Comparison of ENCODE assay signal across 8 mouse cellular contexts in genomic region chr2:119873105-119873464, GRCm38 (mm10). TPM values are rescaled to one million over a fixed set of nuclear protein-coding genes. Genes with fewer than 3 reads are reported as not detected.
DNase-seq lines count a peak whose midpoint lies in the region; ATAC-seq and TF ChIP-seq lines count a peak whose summit lies in the region.

No protein-coding gene starts in this region.

- peak overlapping the region; percentile 79 for H3K27ac ChIP-seq in embryonic facial prominence, embryonic 15.5 days (replicated peaks)
- peak overlapping the region; percentile 74 for H3K27ac ChIP-seq in limb, embryonic 14.5 days (replicated peaks; ENCODE audit: low read depth, low read length)
- H3K27ac ChIP-seq in midbrain, embryonic 15.5 days, result peak overlapping the region; percentile 94
- no peak overlapping the region for H3K27ac ChIP-seq in spleen, adult 2 months (ENCODE audit: insufficient read depth, low read length)

- H3K9me3 ChIP-seq in embryonic facial prominence, embryonic 15.5 days (replicated peaks), result no peaks in the 10 kb centered on the region
- H3K9me3 ChIP-seq in limb, embryonic 14.5 days (ENCODE audit: control insufficient read depth, low read length), result no peaks in the 10 kb centered on the region
- H3K9me3 ChIP-seq in midbrain, embryonic 15.5 days, result no peaks in the 10 kb centered on the region

- peak overlapping the region; percentile 54 for H3K9ac ChIP-seq in embryonic facial prominence, embryonic 15.5 days
- peak overlapping the region; percentile 75 for H3K9ac ChIP-seq in limb, embryonic 14.5 days (ENCODE audit: low read depth, low read length, severe bottlenecking)
- peak overlapping the region; percentile 63 for H3K9ac ChIP-seq in midbrain, embryonic 15.5 days

- TF ChIP-seq CTCF in spleen, adult 2 months (IDR thresholded peaks at IDR 0.05; ENCODE audit: extremely low read depth, insufficient read depth, insufficient read length, insufficient replicate concordance), result no peak

- WGBS in embryonic facial prominence, embryonic 15.5 days, result under 1% methylated on average over 39 of the region's 39 CpGs
- WGBS in limb, embryonic 14.5 days, result 2% methylated on average over 37 of the region's 39 CpGs
- under 1% methylated on average over 39 of the region's 39 CpGs for WGBS in midbrain, embryonic 15.5 days
- under 1% methylated on average over 39 of the region's 39 CpGs for WGBS in spleen, adult 2 months

- TF ChIP-seq POLR2A in limb, embryonic 14.5 days (IDR thresholded peaks at IDR 0.05; ENCODE audit: borderline replicate concordance, extremely low read depth, insufficient read depth, insufficient read length), result no peak
- no peak for TF ChIP-seq POLR2A in spleen, adult 2 months (IDR thresholded peaks at IDR 0.05; ENCODE audit: low read depth, low read length)

- peak; percentile 94 for ATAC-seq in embryonic facial prominence, embryonic 15.5 days (ENCODE audit: insufficient number of reproducible peaks, low FRiP score, low TSS enrichment, low read depth)
- peak; percentile 92 for ATAC-seq in limb, embryonic 14.5 days (ENCODE audit: low FRiP score, low read depth)
- peak; percentile 96 for ATAC-seq in midbrain, embryonic 15.5 days (replicated peaks)

- H3K4me1 ChIP-seq in embryonic facial prominence, embryonic 15.5 days, result peaks cover 14% of the 10 kb centered on the region
- peaks cover 7% of the 10 kb centered on the region; the same call in 1 of the 2 replicates for H3K4me1 ChIP-seq in limb, embryonic 14.5 days (ENCODE audit: control insufficient read depth, insufficient read depth, low read length)
- peaks cover 9% of the 10 kb centered on the region; the same call in 1 of the 2 replicates for H3K4me1 ChIP-seq in midbrain, embryonic 15.5 days
- peaks cover 8% of the 10 kb centered on the region for H3K4me1 ChIP-seq in spleen, adult 2 months (ENCODE audit: control insufficient read depth, insufficient read depth, insufficient read length)

- H3K27me3 ChIP-seq in embryonic facial prominence, embryonic 15.5 days, result no peaks in the 10 kb centered on the region
- no peaks in the 10 kb centered on the region for H3K27me3 ChIP-seq in limb, embryonic 14.5 days (ENCODE audit: control insufficient read depth, insufficient read depth, low read length)
- H3K27me3 ChIP-seq in midbrain, embryonic 15.5 days (replicated peaks), result no peaks in the 10 kb centered on the region
- H3K27me3 ChIP-seq in spleen, adult 2 months (ENCODE audit: control insufficient read depth, insufficient read depth, low read length), result no peaks in the 10 kb centered on the region

- peak overlapping the region; percentile 98 for H3K4me2 ChIP-seq in embryonic facial prominence, embryonic 15.5 days (replicated peaks)
- peak overlapping the region; percentile 64 for H3K4me2 ChIP-seq in limb, embryonic 14.5 days (replicated peaks; ENCODE audit: low read depth, low read length, severe bottlenecking)
- peak overlapping the region; percentile 86 for H3K4me2 ChIP-seq in midbrain, embryonic 15.5 days

- peak overlapping the region; percentile 66 for H3K4me3 ChIP-seq in embryonic facial prominence, embryonic 15.5 days (replicated peaks)
- peak overlapping the region; percentile 60 for H3K4me3 ChIP-seq in limb, embryonic 14.5 days (replicated peaks; ENCODE audit: low read length)
- peak overlapping the region; percentile 68 for H3K4me3 ChIP-seq in midbrain, embryonic 15.5 days
- H3K4me3 ChIP-seq in spleen, adult 2 months (ENCODE audit: extremely low read depth, insufficient read depth, insufficient read length), result peak overlapping the region; percentile 71

- peak; percentile 72 to 83 for DNase-seq in urinary bladder, adult 18-20 months (ENCODE audit: low spot score in 2 of 2)
- DNase-seq in urinary bladder, adult 2 months (ENCODE audit: low spot score), result no peak
- peak; percentile 84 to 86 for DNase-seq in heart, adult 9 months (ENCODE audit: low spot score in 2 of 2)
- DNase-seq in kidney, adult 9 months, result peak; percentile 86
- DNase-seq in limb, embryonic 14.5 days (ENCODE audit: low spot score), result peak; percentile 91
- DNase-seq in spleen, adult 2 months (ENCODE audit: low read depth in 1 of 2, low spot score in 2 of 2), result peak; percentile 70 to 71

- H3K36me3 ChIP-seq in embryonic facial prominence, embryonic 15.5 days, result no peaks in the 10 kb centered on the region
- H3K36me3 ChIP-seq in limb, embryonic 14.5 days (ENCODE audit: control insufficient read depth, insufficient read depth, low read length), result no peaks in the 10 kb centered on the region
- no peaks in the 10 kb centered on the region for H3K36me3 ChIP-seq in midbrain, embryonic 15.5 days (replicated peaks)
- H3K36me3 ChIP-seq in spleen, adult 2 months (ENCODE audit: control insufficient read depth, insufficient read depth, low read length), result no peaks in the 10 kb centered on the region

RNA-seq across cellular contexts. Expression of gene Mga, which starts 23.9 kb away (rescaled TPM):
- polyA plus RNA-seq in urinary bladder, adult 2 months (2012; rRNA removed), result 12.9 and 15.1 TPM in 2 replicates
- polyA plus RNA-seq in embryonic facial prominence, embryonic 15.5 days (2015; fragmentation: Nextera tagmentation; extraction: Ambion mirVana), result 29.9 and 30.9 TPM in 2 replicates
- 27.3 and 30.9 TPM in 2 replicates for polyA plus RNA-seq in limb, embryonic 14.5 days (2012; rRNA removed)
- polyA plus RNA-seq in limb, embryonic 14.5 days (2014; fragmentation: Nextera tagmentation; extraction: Ambion mirVana), result 38.4 and 42.3 TPM in 2 replicates
- polyA plus RNA-seq in midbrain, embryonic 15.5 days (2015; fragmentation: Nextera tagmentation; extraction: Ambion mirVana), result 27.8 and 30.7 TPM in 2 replicates
- polyA plus RNA-seq in spleen, adult 2 months (2012; rRNA removed), result 16.5 and 19.3 TPM in 2 replicates
